Mouse (Mus musculus): ENCODE results near the gene Wdr70.
A peak's percentile ranks its signal among the peaks of the same experiment; 100 is the strongest.

Wdr70 gene

DNA sequence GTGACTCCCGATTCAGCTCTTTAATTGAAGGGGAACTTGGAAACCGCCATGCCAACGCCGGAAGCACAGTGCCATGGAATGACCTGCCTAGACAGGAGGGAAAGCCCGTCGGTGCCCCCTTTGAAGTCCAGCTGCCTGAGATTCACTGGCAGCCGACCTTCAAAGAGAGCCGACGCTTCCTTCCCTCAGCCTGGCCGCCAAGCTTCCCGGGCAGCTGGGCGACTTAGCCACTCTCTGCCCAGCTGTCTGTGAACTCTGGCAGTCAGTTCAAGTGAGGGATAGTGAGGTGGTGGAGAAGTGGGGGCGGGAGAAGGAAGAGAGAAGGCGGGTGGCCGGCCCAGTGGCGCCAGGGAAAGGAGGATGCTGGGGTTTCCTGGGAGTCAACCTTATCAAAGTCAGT lies 164.9 kb downstream of the Wdr70 start:
- DNase-seq (ENCODE audit: low spot score): no peak

DNA sequence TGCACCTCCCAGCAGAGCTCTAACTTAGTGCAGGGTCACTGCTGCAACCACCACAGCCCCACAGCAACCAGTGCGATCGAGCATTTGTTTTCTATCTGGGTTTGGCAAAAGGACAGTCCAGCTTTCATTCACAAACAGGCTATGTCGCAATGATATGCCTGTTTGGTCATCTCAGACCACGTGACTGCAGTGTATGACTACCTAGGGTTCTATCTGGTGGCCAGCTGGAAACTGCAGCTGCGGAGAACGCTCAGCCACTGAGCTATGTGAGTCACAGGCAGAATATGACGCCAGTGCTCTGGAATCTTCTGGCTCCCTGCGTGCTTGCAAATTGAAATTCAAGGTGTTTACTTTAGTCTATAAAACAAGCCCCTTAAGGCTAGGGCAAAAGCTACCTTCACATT lies 167.4 kb downstream of the Wdr70 start:
- no peak for DNase-seq (ENCODE audit: low spot score)

DNA sequence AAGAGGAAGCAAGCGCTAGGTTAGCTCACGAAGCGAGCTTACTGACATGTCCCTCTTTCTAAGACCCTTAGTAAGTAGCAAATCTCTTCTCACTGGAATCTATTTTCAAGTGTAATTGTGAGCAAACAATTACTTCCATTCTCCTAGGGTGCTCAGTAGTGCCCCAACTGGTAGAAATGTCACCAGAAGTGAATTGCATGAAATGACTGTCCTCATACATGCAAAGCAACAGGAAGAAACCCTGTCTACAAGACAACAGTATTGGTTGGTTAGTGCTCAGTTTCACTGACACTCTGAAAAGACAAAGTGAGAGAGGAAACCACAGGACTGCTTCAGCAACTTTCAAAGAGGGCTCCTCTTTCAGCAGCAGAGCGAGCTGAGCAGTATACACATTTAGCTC lies 173.6 kb downstream of the Wdr70 start:
- peak; percentile 62 for DNase-seq (ENCODE audit: low spot score)

DNA sequence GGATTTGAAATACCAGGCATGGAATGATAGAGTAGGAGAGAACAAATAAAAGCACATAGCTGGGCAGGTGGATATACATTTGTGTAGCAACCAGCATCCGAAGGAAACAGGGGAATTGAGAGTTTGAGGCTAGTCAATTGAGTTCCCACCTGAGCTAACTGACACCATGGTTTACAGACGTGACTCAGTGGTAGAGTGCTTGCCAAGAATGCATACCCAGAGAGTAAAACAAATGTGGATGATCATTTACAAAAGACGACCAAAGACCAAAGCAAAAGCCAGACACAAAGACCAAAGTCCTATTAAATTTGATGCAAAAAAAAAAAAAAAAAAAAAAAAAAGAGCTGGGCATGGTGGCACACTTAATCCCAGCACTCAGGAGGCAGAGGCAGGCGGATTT lies 175.7 kb downstream of the Wdr70 start:
- no peak for DNase-seq (ENCODE audit: low spot score)

DNA sequence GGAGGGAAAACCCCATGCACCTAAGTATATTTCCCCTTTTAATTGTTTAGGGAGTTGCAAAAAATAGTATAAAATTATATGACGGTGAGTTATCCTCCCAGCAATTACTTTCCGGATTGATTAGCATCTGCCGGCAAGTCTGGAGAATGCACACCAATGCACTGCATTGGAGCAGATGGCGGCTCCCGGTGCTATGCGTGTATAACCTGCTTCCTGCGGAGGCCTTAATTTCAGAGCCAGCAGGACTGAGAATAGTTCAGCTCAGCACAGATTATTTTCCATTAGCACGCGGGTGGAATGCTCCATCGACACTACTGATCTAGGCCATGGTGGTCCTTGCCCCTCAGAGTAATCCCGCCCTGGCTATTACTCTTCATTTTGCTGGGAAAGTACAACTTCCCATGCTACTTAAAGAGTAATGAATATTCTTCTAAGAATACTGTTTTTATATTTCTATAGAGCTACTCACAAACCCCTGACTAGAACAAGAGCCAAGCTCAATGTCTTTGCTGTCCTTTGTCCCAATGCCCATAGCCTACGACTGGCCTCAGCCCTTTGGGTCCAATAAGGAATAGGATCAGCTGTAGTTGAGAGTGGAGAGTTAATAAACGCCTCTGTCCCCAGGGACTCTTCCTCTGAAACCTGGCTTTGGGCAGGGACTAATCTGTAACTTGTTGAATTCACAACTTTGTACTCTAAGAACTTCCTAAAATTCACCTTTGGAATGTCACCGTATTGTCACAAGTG lies 176.5 kb downstream of the Wdr70 start:
- DNase-seq (ENCODE audit: low spot score): no peak

DNA sequence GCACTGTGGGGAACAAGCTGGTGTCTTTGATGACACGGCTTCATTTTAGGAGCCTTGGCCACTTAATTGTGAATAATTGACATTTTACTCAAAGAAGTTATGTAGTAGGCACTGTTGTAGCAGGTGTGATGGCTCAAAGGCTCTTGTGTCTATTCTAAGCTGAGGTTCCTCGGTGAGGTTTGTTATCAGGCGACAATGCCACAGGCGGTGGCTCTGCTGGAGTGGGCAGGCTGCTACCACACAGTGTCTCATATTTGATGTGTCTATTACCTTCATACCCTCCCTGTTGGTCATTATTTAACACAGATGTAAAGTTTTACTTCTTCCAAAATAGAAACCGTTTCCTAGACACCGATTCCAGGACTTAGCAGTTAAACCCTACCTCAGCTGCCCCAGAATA lies 177.9 kb downstream of the Wdr70 start:
- no peak for DNase-seq (ENCODE audit: low spot score)

DNA sequence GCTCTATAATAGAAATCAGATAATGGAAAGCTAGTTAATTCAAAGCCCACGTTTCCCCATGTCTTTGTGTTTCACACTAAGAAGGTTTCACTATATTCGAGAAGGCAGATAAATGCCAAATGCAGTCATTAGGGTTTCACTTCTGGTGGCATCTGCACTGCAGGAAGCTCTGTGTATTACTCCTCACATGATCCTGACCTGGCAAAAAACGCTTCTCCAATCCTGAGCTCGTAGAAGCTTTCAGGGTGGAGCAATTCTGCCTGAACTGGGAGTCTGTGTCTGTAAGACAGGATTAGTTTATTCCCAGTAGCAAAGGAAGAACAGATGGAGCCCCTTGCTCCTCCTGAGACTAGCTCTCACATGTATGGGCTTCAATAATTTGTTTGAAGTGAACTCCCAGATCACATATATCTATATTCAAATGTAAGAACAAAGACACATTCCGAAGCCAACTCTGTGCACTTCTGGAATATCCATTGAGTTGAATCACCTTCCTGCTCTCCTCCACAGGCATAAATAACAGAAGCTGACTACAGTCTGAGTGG lies 192.4 kb downstream of the Wdr70 start:
- no peak for DNase-seq (ENCODE audit: low spot score)

DNA sequence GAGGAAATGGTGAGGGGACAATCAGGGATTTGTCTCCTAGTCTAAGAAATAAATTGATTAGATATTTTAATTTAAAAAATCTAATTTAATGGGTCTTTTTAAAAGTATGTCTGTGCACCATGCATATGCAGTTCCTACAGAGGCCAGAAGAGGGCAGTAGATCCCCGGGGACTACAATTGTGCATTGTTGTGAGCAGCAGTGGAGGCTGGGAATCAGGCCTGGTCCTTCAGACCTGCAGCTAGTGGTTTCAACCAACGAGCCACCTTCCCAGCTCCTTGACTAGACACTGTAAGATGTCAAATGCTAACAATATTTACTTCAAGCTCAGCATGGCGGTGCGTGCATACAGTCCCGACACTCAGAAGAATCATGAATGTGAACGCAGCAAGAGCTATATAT lies 199.7 kb downstream of the Wdr70 start:
- no peak for DNase-seq (ENCODE audit: low spot score)

DNA sequence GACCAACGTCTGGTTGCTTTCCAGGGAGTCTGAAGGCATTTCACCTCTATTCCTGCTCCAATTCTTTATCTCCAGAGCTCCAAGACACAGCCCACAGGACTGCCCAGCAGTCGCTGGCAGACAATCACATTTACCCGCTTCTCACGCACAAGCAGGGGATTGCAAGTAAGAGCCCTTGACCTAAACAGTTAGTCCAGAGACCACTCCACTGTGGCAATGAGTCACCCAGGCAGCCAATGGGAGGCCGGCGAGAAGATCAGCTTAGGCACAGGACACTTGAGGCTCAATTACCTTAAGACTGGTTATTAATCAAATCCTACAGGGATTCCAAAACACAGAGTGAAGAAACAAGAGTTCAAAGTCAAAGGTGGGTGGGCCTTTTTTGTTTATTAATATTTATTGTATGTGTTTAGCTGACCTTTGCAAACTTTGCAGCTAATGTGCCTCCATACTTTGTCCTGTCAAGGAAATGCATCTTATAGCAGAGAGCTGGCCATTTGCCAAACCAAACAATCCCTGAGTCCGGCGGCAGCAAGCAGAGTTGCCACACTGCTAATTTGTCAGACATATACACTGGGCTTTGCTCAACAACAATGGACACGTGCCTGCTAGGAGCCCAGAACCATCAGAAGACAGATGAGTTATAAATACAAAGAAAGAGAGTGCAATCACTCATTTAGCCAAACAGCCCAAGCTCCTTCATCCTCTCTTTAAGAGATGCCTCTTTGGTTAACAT lies 207.3 kb downstream of the Wdr70 start:
- no peak for DNase-seq (ENCODE audit: low spot score)

DNA sequence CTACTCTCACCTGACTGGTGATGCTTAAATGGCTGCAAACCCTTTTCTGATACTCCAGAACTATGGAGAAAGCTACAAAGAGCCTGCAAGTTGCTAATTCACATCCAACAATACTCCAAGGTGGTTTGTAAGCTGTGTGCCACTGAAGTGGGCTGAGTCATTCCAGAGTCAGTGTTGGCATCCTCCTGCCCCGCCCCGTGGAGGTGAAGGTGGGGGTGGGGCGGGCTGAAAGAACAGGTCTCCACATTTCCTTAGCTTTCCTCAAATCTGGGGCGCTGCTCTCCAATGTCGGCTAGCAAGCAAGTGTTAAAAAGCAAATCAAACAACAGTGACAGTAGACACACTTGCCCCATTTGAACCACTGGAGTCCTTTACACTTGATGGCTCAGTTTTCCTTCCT lies 208.7 kb downstream of the Wdr70 start:
- DNase-seq (ENCODE audit: low spot score): no peak

DNA sequence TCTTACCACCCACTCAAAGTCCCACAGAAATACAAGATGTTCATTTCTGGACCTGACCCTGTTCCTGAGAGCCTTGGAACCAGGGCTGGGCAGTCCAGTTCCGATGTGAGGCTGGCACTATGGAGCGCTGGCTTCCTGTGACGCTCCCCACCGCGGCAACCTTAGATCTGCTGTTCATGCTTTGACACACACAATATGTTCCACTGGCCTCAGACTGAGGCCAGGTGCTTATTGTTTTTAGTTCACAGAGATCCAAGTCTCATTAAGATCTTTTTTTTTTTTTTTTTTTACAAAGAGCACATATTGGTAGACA lies 209.7 kb downstream of the Wdr70 start:
- DNase-seq (ENCODE audit: low spot score): no peak

DNA sequence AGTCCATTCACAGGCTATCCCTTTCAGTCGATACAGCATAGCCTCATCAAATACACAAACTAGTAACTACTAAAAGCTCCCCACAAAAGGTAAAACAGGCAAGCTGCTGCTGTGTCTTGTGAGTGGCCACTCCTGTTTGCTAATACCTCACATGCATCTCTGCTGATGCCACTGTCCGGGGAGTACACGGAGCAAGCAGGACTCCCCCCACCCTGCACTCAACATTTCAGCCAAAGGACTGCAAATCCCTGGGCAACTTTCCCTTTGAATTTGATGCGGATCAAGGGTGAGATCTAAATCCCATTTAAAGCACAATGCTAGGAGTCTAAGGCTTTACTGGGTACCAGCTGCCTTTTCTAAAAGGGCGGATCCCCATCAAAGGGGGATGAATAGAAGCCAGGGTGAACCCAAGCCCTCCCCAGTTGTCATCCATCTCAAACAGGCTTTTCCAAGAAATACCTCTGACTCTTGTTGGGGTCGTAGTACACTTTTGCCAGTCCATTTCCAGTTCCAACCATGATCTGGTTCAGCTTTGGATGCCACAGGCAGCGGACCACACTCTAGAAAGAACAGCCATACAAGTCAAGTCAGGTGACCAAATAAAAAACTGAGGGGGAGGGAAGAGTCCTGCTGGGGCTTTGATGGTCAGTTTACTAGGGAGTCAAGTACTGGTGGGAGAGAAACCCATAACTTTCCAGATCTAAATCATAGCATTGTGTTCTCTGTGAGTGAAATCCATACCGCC lies 210.2 kb downstream of the Wdr70 start:
- DNase-seq (ENCODE audit: low spot score): no peak

DNA sequence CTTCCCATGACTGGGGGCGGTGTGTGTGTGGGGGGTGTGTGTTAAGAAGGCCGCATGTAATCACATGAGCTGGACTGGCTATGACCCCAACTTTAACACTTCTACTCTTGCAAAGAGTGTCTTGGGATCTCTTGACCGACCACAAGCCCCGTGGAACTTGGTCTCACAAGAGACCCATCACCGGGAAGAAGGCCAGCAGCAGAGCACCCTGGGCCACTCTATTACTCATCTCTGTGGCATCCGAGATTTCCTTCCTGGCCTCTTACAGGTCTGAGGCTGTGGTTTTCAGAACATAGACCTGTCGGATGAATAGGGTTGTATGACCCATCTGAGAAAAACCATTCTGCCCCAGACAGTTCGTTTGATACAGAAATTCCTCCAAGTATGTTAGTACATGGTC lies 212.4 kb downstream of the Wdr70 start:
- DNase-seq (ENCODE audit: low spot score): no peak

DNA sequence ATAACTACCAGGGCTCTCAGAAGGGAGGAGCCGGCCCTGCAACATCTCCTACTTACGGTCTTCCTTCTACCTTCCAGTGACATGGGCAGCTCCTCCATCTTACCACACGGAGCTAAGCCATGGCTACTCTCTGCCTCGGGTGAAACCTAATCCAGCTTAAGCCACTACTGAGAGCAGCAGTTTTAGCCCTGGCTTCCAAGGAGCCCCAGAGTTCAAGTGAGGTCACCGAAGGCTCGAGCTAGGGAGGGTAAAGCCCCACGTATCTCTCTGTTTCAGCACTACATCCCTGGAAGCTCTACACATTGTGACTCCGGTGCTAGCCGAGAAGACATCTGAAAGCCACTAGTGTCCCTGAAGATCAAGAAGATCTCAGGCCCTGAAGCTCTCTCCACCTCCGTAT lies 213.9 kb downstream of the Wdr70 start:
- no peak for DNase-seq (ENCODE audit: low spot score)

DNA sequence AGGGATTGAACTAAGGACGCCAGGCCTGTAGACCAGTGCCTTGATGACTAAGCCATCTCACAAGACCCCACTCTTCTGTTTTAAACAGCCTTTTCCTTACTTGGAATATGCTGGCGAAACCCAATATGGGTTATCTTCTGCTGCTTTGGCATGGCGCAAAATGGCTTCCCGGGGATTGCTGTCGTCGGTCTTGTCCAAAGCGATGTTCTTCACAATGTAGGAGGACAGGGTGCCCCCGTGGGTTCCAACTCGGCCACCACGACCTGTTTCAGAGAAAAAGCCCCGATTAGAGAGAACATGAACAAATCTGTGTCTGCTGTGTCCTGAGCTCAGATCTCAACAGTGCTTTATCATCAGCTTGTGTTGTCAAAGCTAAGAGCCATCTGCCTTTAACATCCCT lies 214.8 kb downstream of the Wdr70 start:
- DNase-seq (ENCODE audit: low spot score): no peak

DNA sequence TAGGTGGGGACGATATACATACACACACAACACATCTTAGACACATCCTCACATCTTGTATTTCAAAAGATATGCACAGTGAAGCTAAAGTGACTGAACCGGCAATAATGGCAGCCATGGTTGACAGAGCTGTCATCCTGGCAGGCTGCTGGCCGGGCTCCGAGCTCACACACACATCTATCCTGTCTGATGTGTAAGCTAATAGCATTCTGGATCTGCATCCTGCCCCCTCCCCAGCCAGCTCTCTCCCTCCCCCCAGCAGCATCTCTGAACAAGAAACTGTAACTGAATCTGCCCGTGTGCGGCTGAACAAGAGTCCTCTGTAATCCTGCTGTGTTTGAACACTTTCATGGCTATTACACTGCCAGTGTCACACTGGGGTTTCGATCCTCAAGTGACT lies 219.1 kb downstream of the Wdr70 start:
- no peak for DNase-seq (ENCODE audit: low spot score)

DNA sequence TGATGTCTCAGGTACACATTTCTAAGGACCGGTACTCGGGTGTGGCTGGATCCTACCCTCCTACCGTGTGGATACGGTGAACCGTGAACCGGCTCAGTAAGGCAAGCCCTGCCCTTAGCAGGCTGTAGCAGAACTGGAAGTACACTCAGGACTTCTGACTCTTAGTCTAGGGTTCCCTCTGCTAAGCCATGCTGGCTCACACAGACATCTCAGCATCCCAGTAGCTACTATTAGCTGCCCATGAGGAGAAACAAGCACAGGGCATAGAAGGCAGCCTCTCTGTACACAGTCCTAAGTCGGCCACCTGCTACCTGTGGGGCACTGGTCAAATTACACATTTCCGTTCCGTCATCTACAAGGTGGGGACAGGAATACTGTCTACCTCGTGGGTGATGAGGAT lies 220.1 kb downstream of the Wdr70 start:
- no peak for DNase-seq (ENCODE audit: low spot score)

DNA sequence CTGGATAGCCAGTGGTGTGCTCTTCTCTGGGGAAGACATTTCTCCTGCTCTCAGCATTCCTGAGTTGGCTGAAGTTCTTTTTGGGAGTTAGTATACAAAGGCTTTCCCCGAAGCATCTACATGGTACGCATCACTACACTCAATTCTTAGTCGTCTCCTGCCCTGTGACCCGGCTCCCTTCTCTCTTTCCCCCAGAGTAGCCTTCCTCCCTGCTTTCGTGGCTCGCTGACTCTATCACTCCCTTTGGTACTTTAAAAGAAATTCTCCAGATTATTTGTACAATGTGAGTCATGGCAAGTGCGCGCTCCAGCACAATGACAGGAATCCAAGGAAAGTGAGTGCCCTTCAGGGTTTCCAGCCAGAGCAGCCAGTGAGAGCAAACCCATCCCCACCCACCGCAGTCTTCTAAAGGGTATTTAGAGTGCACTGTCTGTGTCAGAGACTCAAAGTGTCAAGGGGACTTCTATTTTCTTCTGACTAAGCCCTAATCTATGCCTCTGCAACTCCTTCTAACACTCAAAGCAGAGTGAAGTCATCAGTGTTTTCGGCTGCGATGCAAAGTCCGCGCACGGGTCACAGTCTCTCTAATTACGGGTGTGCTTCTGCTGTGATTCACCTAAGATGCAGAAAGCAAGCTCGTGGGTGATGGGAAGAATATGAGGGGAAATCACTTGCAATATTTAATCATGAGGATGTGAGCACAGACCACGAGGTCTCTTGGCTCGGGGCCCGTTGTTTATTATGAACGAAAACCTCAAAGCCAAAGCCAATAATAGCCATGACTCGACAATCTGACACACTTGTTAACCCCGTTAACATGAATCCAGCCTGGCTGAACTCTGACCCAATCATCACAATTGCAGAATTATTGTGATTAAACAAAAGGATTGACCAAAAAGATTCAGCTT lies 221.2 kb downstream of the Wdr70 start:
- DNase-seq (ENCODE audit: low spot score): no peak

DNA sequence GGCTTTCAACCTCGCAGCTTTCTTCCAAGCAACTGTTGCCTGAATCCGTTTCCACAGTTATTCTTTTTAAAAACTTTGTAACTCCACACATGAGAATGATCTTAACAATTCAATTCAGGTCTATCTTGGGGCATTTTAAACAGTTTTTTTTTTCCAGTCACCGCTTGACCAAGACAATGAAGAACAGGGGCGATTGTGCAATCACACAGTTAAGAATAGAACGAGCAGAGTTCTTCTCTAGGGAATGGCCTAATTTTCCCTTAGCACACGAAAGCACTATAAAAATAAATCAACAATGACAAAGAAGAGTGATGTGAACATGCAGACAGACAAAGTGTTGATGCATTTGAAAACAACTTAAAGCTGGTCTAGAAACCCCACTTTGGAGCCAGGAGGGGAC lies 223.1 kb downstream of the Wdr70 start:
- no peak for DNase-seq (ENCODE audit: low spot score)

DNA sequence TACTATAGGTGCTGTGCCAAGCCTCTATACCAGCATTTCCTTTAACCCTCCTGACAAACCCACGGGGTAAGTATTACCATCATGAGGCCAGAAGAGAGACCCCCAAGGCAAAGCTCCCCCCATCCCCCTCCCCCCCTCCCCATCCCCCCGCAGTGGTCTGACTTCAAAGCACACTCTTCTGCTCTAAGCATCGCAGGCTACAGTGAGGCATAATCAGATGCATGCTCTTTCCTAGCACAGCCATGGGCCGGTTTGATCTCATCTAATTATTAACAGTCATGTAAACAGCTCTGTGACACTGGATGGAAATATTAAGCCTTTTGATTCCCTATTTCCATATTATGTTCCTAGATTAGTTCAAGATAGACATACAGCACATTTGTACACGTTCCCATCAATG lies 226.5 kb downstream of the Wdr70 start:
- DNase-seq (ENCODE audit: low spot score): no peak

DNA sequence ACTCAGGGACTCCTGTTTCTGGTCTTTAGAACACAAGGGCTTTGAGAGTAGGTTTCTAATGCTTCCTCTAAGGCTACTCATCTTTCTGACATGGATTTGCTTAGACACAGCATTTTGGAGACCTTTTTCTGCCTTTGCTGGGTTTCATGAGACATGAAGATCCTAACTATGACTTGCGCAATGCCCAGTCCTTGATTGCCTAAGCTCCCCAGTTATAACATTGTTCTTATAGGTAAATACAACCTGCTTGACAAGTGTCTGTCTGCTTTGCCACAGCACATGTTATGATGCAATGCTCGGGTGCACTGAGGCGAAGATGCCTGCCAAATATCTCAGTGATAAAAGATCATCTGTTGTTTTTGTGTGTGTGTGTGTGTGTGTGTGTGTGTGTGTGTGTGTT lies 233.7 kb downstream of the Wdr70 start:
- no peak for DNase-seq (ENCODE audit: low spot score)

DNA sequence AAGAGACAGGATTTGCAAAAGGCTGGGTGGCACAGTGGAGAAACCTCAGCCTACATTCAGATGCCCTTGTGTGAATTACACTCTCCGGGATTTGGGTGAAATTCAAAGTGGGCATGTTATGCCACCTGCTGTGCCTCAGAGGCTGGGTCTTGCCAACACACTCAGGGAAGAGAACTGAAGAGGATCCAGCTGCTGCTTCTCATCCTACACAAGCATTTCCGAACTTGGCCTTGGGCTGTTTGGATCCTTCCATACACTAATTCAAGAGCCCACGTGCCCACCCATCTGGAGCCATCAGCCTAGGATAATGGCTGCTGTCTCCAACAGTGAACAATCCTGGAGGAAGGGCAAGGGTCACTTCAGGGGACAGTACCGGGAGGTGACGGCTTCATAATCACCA lies 235.7 kb downstream of the Wdr70 start:
- DNase-seq (ENCODE audit: low spot score): no peak
